Mouse (Mus musculus): ENCODE measurements at regions not wholly inside any gene's neighbourhood (a gene's known extent, or its start where the extent isn't known, plus 50 kb on each side); places are given as distances from the start of the nearest gene placed in this dataset.

GRCm38 (mm10) chr2:124751832-124752231 lies 316.1 kb upstream of the Slc24a5 start:
- TF ChIP-seq GATA1 (IDR thresholded peaks at IDR 0.05; ENCODE audit: low read depth, low read length): no peak
- no peak for TF ChIP-seq RCOR1 (IDR thresholded peaks at IDR 0.05; ENCODE audit: low read depth, low read length)
- TF ChIP-seq CTCF (IDR thresholded peaks at IDR 0.05 in 2 of 3, conservative IDR thresholded peaks at IDR 0.05 in 1 of 3; ENCODE audit: control insufficient read depth in 1 of 3, insufficient read depth in 1 of 3, low read depth in 2 of 3, low read length in 3 of 3, poor library complexity in 1 of 3, severe bottlenecking in 1 of 3): no peak
- TF ChIP-seq NELFE (IDR thresholded peaks at IDR 0.05; ENCODE audit: low read depth, low read length): no peak
- TF ChIP-seq EP300 (IDR thresholded peaks at IDR 0.05; ENCODE audit: low read depth in 1 of 2, low read length in 2 of 2): no peak
- no peak for TF ChIP-seq POLR2A (IDR thresholded peaks at IDR 0.05; ENCODE audit: control insufficient read depth in 1 of 2, insufficient read depth in 1 of 2, low read depth in 1 of 2, low read length in 2 of 2, poor library complexity in 1 of 2)
- no peak for TF ChIP-seq MXI1 (IDR thresholded peaks at IDR 0.05; ENCODE audit: low read depth, low read length)
- TF ChIP-seq HCFC1 (IDR thresholded peaks at IDR 0.05; ENCODE audit: low read depth, low read length): no peak
- no peak for TF ChIP-seq POLR2AphosphoS2 (IDR thresholded peaks at IDR 0.05; ENCODE audit: low read length)
- no peak for TF ChIP-seq ZNF384 (IDR thresholded peaks at IDR 0.05; ENCODE audit: low read depth, low read length)
- TF ChIP-seq USF2 (IDR thresholded peaks at IDR 0.05; ENCODE audit: borderline replicate concordance in 1 of 2, insufficient read depth in 1 of 2, low read depth in 1 of 2, low read length in 2 of 2): no peak
